Mouse (Mus musculus) cerebellum, adult 18-20 months (tissue): Measurements from ENCODE around the gene Elk3.
A peak's percentile ranks its signal among the peaks of the same experiment; 100 is the strongest.

ENCODE experiments used
- DNase-seq, 2 experiments: peaks; one replicate each; pipeline ENCODE4 v3.0.0; 2021

The Elk3 gene

GRCm38 (mm10) chr10:93331543-93331942 lies 20.6 kb upstream of the Elk3 start:
- DNase-seq = no peak

DNA sequence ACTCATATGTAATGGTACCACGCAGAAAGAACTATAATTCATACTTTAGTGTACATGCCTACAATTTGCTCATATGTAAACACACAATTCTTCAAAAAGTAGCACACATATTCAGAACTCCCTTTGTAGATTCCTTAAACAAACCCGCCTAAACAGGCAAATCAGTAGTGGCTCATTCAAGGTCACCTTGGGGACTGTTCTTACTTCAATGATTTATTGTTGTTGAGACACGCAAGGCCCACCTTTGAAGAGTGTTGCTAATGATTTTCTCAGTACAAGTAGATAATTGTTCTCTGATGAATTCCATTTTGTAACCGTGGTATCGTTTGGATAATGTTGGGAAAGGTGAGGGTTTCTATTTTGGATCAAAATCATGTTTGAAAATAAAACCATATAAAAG lies 17.4 kb upstream of the Elk3 start:
- DNase-seq = no peak

- DNase-seq = no peak
Observed at GRCm38 (mm10) chr10:93327187-93327586, 16.3 kb upstream of the Elk3 start.

- DNase-seq = no peak
Observed at GRCm38 (mm10) chr10:93326741-93327100, 15.8 kb upstream of the Elk3 start.

DNA sequence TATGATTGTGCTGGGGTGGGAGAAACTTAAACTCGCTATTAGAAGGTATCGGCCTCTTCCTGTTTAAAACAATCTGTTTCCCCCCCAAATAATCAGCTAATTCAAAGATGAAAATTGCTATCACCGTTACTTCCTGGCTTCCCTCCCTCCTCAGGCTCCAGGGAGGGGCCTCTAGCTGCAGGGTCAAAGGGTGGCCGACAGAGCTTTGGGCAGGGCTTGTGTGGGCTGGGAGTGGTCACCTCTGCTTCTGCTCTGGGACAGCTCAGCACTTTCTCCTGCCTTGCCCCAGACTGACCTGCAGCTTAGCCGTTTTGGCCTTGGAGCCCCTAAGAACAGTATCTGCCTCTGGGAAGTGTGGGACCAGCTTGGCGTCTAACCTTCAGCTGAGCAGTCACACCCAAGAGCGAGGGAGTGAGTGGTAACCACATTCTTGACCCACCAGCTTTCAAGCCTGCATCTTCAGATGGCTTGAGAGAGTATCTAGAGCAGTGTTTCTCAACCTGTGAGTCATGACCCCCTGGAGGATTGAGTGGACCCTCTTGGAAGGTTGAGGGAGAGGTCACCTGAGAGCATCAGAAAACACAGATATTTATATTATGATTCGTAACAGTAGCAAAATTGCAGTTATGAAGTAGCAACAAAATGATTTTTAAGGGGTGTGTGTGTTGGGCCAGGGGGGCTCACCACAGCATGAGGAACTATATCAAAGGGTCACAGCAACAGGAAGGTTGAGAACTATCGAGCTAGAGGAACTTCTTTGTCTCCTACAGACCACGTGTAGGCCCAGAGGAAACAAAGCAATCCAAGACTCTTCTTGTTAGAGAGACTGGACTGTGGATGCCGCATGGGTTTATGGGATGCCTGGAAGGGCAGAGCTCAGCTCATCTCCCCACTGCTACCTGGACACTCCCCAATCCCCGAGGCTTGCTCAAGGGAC lies 15.1 kb upstream of the Elk3 start:
- DNase-seq = no peak

GRCm38 (mm10) chr10:93325369-93325768 lies 14.4 kb upstream of the Elk3 start:
- DNase-seq = no peak

- DNase-seq = no peak
Observed at GRCm38 (mm10) chr10:93324438-93324837, 13.5 kb upstream of the Elk3 start.

GRCm38 (mm10) chr10:93323659-93324058 lies 12.7 kb upstream of the Elk3 start:
- no peak for DNase-seq

DNA sequence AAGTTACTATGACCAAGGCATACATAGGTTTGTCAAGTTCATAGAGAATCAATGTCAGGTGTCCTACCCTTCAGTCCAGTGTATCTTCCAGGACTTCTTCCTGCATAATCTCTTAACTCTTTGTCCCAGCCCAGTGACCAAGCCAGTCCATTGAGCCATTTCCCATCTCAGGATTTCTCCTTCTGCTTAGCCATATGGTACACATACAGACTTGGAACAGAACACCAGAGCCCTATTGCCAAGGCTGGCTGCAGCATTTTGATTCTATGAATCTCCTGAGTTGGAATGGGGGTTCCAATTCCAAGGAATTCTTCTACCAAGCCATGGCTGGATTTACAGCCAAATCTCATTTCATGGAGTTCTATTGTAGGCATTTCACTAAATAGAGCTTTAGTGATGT lies 10.8 kb upstream of the Elk3 start:
- peak; percentile 42 for DNase-seq

GRCm38 (mm10) chr10:93320148-93320547 lies 9.2 kb upstream of the Elk3 start:
- no peak for DNase-seq

DNA sequence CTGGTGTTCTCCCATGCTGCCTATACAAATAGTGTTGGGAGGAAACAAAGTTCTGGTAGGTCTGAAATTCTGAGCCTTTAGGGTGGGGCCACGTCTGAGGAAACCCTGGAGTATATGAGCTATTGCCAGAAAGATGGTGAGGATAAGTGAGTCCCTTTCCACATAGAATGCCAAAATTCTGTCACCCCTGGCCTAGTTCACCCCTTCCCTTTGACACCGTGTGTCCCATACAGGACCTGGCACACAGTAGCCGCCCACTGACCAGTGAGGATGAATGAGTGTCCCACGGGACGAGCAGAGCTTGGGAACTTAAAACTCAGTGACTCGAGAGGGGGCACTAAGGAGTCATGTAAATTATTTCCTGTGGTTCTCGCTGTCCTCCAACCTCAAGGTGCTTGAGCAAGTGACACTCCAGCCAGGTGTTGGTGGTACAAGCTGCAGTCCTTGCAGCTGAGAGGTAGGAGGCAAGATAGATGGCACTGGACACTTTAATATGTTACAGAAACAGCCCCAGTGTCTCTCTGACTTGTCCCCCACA lies 8.7 kb upstream of the Elk3 start:
- no peak for DNase-seq

GRCm38 (mm10) chr10:93316909-93317308 lies 6.0 kb upstream of the Elk3 start:
- DNase-seq = no peak

- no peak for DNase-seq
Observed at GRCm38 (mm10) chr10:93311576-93311975, 641 bp upstream of the Elk3 start.

GRCm38 (mm10) chr10:93309934-93310621 lies 857 bp downstream of the Elk3 start:
- DNase-seq = peak; percentile 12 to 33

GRCm38 (mm10) chr10:93309131-93309933 lies 1.6 kb downstream of the Elk3 start:
- no peak for DNase-seq

GRCm38 (mm10) chr10:93306367-93306766 lies 4.6 kb downstream of the Elk3 start:
- DNase-seq = no peak

DNA sequence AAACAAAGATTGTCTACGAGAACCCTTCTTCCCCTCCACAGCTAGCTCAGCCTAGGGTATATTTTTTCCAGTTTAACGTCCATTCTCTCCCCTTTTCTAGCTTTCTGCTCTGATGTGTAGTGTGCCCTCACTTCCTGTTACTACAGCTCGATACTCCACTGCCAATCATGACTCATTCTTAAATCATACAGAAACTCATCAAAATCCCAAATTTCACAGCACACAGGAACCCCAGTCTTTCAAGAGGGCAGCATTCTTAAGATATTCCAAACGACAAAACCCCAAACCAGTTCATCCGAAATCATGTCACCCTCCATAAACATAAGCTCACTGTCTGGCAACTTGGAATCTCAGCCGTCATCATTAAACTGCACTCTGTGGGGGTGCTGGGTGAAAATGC lies 5.0 kb downstream of the Elk3 start:
- no peak for DNase-seq

GRCm38 (mm10) chr10:93303231-93303630 lies 7.7 kb downstream of the Elk3 start:
- no peak for DNase-seq

DNA sequence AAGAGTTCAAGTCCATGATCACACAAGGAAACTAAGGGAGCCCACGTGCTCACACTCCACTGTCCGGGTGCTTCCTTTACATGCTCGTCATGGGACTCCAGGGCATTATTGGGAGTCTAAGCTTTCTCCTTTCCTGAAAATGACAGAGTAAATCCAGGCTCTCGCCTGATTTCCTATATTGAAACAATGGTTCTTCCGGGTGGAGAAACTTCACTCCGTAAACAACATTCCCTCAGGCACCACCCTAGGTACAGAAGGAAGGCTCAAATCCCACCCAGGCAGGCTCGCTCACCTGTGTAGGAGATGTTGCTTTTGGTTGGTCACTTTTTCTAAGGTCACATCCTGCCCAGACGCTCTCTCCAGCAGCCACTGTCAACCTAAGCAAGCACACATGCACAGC lies 9.1 kb downstream of the Elk3 start:
- DNase-seq = no peak

- DNase-seq = no peak
Observed at GRCm38 (mm10) chr10:93298208-93298607, 12.7 kb downstream of the Elk3 start.

DNA sequence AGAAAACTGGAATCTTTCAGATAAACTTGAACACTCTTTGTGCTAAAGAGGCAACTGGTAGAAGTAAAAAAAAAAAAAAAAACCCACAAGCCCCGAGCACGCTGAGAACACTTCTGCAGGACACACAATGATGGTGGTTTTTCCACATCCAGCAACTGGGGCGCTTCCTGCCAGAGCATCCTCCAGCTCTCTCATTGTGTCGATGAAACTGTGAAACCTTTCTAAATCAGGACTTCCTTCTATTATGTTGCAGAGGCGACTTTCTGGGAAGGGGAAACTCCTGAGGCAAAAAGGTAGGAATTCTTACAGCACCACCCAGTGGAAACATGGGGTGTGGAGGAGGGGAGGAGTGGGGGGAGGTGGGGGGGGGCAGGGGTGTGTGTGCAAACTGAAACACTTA lies 13.2 kb downstream of the Elk3 start:
- no peak for DNase-seq

DNA sequence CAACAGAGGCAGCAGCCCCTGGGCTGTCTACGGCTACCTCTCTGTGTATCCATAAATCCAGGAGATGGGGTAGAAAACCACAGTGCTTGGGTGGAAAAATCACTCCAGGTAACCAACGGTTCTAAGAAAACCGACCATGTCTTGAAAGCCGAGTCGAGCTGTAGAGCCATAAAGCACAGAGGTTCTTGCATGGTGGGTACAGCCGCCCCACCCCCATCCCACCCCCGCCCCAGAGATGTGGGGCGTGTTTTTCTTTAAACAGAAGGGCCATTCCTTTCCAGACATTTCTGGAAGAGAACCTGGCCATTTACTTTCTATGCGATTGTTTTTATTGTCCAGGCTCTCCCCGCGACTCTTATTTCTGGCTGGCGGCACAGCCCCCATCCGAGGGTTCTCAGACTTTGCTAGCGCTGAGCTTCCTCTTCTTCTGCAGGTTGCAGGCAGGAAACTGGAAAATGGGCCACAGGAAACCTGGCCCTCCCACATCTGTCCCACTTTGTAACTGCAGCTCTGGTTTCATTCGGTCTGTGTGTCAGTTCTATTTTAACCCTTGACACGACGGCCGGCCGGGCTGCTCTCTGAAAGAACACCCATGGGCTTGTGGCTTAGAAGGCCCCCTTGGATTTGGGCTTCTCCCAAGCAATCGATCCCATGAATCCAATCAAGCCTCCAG lies 16.3 kb downstream of the Elk3 start:
- DNase-seq = no peak

GRCm38 (mm10) chr10:93293621-93294020 lies 17.3 kb downstream of the Elk3 start:
- DNase-seq = no peak
